Mouse (Mus musculus): ENCODE data around the gene Prss57. TPM values are rescaled to one million over a fixed set of nuclear protein-coding genes. Genes with fewer than 3 reads are reported as not detected.

Gene Prss57
- polyA plus RNA-seq, 1 experiment: 0.11 TPM

DNA sequence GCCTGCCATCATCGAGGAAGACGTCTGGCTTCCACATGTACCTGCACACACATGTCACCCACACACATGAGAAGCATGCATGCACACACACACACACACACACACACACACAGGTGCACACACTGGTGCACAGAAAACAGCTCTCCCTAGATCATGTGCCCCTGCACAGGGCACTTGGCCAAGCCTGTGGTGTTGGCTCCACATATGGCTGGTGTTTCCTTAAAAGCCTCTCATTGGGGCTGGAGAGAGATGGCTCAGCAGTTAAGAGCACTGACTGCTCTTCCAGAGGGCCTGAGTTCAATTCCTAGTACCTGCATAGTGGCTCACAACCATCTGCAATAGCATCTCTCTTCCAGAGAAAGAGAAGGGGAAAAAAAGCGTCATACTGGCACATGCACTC is 40.8 kb upstream of the Prss57 start:
- TF ChIP-seq POLR2A (IDR thresholded peaks at IDR 0.05; ENCODE audit: control insufficient read depth, low read depth, low read length) (no peak), CTCF (IDR thresholded peaks at IDR 0.05; ENCODE audit: control insufficient read depth, insufficient read depth, insufficient replicate concordance, low read depth, low read length) (no peak)
- no peaks in the 10 kb centered on the region for H3K4me1 ChIP-seq (ENCODE audit: control insufficient read depth, insufficient read depth, low read length)
- H3K27ac ChIP-seq (ENCODE audit: control insufficient read depth, insufficient read depth, low read depth, low read length): no peak overlapping the region
- no peaks in the 10 kb centered on the region for H3K27me3 ChIP-seq (ENCODE audit: control insufficient read depth, insufficient read depth, low read length)
- no peaks in the 10 kb centered on the region for H3K36me3 ChIP-seq (ENCODE audit: control insufficient read depth, insufficient read depth, low read length)
- no peak overlapping the region for H3K4me3 ChIP-seq (ENCODE audit: control insufficient read depth, low read depth, low read length)

DNA sequence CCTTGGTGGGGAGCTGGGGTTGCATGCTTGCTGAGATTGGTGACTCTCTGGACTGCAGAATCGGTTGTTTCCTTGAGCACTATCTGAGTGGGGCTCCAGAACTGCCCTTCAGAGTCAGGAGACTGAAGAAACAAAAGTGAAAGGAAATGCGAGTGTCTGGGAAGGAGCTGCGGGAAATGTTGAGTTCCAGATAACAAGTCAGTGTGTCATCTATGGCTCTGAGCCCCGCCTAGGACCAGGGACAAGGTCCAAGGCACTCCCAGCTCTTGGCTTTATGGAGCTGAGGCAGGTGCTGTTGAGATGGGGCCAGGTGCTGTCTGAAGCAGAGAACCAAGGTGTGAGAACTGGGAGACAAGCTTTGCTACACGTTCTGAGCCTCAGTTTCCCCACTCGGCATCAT is 33.7 kb upstream of the Prss57 start:
- no peaks in the 10 kb centered on the region for H3K27me3 ChIP-seq (ENCODE audit: control insufficient read depth, insufficient read depth, low read length)
- no peak overlapping the region for H3K4me3 ChIP-seq (ENCODE audit: control insufficient read depth, low read depth, low read length)
- TF ChIP-seq POLR2A (IDR thresholded peaks at IDR 0.05; ENCODE audit: control insufficient read depth, low read depth, low read length): no peak
- peaks cover 14% of the 10 kb centered on the region for H3K4me1 ChIP-seq (ENCODE audit: control insufficient read depth, insufficient read depth, low read length)
- no peaks in the 10 kb centered on the region for H3K36me3 ChIP-seq (ENCODE audit: control insufficient read depth, insufficient read depth, low read length)
- H3K27ac ChIP-seq (ENCODE audit: control insufficient read depth, insufficient read depth, low read depth, low read length): no peak overlapping the region

DNA sequence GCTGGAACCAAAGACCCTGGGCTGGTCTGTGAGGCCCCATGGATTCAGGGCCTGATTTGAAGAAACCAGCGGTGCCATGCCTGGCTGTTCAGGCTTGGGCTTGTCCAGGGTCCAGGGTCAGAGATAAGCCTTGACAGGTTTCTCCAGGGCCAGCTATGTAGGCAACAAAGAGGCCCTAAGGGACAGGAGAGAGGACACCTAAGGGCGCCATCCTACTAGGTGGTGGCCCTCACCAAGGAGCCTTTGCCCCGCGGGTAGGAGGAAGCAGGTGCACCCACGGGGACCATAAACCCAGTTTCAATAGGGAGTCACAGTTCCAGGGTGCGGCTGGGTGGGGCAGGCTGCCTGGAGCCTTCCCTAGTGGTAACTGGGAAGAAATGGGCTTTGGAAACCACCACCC is 32.2 kb upstream of the Prss57 start:
- peaks cover 17% of the 10 kb centered on the region for H3K4me1 ChIP-seq (ENCODE audit: control insufficient read depth, insufficient read depth, low read length)
- no peak overlapping the region for H3K4me3 ChIP-seq (ENCODE audit: control insufficient read depth, low read depth, low read length)
- H3K36me3 ChIP-seq (ENCODE audit: control insufficient read depth, insufficient read depth, low read length): no peaks in the 10 kb centered on the region
- no peak overlapping the region for H3K27ac ChIP-seq (ENCODE audit: control insufficient read depth, insufficient read depth, low read depth, low read length)
- no peak for TF ChIP-seq POLR2A (IDR thresholded peaks at IDR 0.05; ENCODE audit: control insufficient read depth, low read depth, low read length)
- TF ChIP-seq CTCF (IDR thresholded peaks at IDR 0.05; ENCODE audit: control insufficient read depth, insufficient read depth, insufficient replicate concordance, low read depth, low read length): no peak
- no peaks in the 10 kb centered on the region for H3K27me3 ChIP-seq (ENCODE audit: control insufficient read depth, insufficient read depth, low read length)

DNA sequence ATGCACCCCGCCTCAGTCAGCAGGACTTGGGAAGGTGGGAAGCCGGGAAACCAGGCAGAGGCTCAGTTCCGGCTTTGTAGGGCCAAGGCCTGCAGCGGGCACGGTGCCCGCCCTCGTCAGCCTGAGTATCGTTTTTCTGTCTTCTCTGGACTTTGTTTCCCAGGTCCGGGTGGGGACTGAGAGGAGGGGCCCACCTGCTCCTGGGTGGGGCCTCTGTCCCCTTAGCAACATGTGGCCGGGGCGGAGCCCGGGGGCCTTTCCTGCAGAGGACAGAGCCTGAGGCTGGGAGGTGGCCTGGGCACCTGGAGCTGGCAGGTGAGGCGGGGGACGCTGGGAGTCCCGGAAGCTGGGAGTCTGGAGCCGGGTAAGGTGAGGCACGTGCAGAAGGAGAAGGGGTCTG is 31.6 kb upstream of the Prss57 start:
- no peak overlapping the region for H3K27ac ChIP-seq (ENCODE audit: control insufficient read depth, insufficient read depth, low read depth, low read length)
- H3K27me3 ChIP-seq (ENCODE audit: control insufficient read depth, insufficient read depth, low read length): no peaks in the 10 kb centered on the region
- peaks cover 17% of the 10 kb centered on the region for H3K4me1 ChIP-seq (ENCODE audit: control insufficient read depth, insufficient read depth, low read length)
- TF ChIP-seq CTCF (IDR thresholded peaks at IDR 0.05; ENCODE audit: control insufficient read depth, insufficient read depth, insufficient replicate concordance, low read depth, low read length) (no peak), POLR2A (IDR thresholded peaks at IDR 0.05; ENCODE audit: control insufficient read depth, low read depth, low read length) (no peak)
- H3K4me3 ChIP-seq (ENCODE audit: control insufficient read depth, low read depth, low read length): peak overlapping the region; percentile 5; the same call in 1 of the 2 replicates
- H3K36me3 ChIP-seq (ENCODE audit: control insufficient read depth, insufficient read depth, low read length): no peaks in the 10 kb centered on the region

GRCm38 (mm10) chr10:79821731-79822130 is 31.0 kb upstream of the Prss57 start:
- no peak for TF ChIP-seq POLR2A (IDR thresholded peaks at IDR 0.05; ENCODE audit: control insufficient read depth, low read depth, low read length)
- no peak for TF ChIP-seq CTCF (IDR thresholded peaks at IDR 0.05; ENCODE audit: control insufficient read depth, insufficient read depth, insufficient replicate concordance, low read depth, low read length)
- H3K4me1 ChIP-seq (ENCODE audit: control insufficient read depth, insufficient read depth, low read length): peaks cover 17% of the 10 kb centered on the region
- H3K27ac ChIP-seq (ENCODE audit: control insufficient read depth, insufficient read depth, low read depth, low read length): no peak overlapping the region
- no peak overlapping the region for H3K4me3 ChIP-seq (ENCODE audit: control insufficient read depth, low read depth, low read length)
- H3K36me3 ChIP-seq (ENCODE audit: control insufficient read depth, insufficient read depth, low read length): no peaks in the 10 kb centered on the region
- H3K27me3 ChIP-seq (ENCODE audit: control insufficient read depth, insufficient read depth, low read length): no peaks in the 10 kb centered on the region

- Histone ChIP-seq H3K36me3 (ENCODE audit: control insufficient read depth, insufficient read depth, low read length) (no peaks in the 10 kb centered on the region), H3K4me3 (ENCODE audit: control insufficient read depth, low read depth, low read length) (no peak within 1 kb of the TSS), H3K4me1 (ENCODE audit: control insufficient read depth, insufficient read depth, low read length) (peaks cover 17% of the 10 kb centered on the region), H3K27me3 (ENCODE audit: control insufficient read depth, insufficient read depth, low read length) (no peaks in the 10 kb centered on the region), H3K27ac (ENCODE audit: control insufficient read depth, insufficient read depth, low read depth, low read length) (no peak within 1 kb of the TSS)
- TF ChIP-seq POLR2A (IDR thresholded peaks at IDR 0.05; ENCODE audit: control insufficient read depth, low read depth, low read length) (no peak), CTCF (IDR thresholded peaks at IDR 0.05; ENCODE audit: control insufficient read depth, insufficient read depth, insufficient replicate concordance, low read depth, low read length) (no peak)
These were observed 30.0 kb upstream of the Prss57 start, which contains the start of gene Misp for GRCm38 (mm10) chr10:79820782-79821181. Misp (plus strand) TSS chr10:79820989.

DNA sequence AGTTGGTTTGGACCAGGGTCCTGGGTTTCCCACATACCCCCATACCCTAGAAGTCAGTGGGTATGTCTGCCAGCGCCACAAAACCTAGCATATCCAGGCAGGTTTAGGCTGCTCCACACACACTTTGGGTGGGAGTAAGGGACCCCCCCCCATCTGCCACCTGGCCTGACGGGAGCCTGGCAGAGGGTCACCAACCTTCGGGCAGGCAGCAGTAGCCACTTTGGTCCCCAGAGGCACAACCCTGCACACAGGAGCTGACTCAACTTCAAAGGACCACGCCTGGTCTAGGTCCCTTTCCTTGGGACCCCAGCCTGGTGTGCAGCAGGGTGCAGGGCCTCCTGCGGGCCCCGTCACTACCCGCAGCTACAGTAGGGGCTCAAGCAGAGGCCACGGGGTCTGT is 29.5 kb upstream of the Prss57 start:
- Histone ChIP-seq H3K4me1 (ENCODE audit: control insufficient read depth, insufficient read depth, low read length) (peaks cover 17% of the 10 kb centered on the region), H3K36me3 (ENCODE audit: control insufficient read depth, insufficient read depth, low read length) (no peaks in the 10 kb centered on the region), H3K27ac (ENCODE audit: control insufficient read depth, insufficient read depth, low read depth, low read length) (no peak overlapping the region), H3K4me3 (ENCODE audit: control insufficient read depth, low read depth, low read length) (no peak overlapping the region), H3K27me3 (ENCODE audit: control insufficient read depth, insufficient read depth, low read length) (no peaks in the 10 kb centered on the region)
- no peak for TF ChIP-seq POLR2A (IDR thresholded peaks at IDR 0.05; ENCODE audit: control insufficient read depth, low read depth, low read length)
- no peak for TF ChIP-seq CTCF (IDR thresholded peaks at IDR 0.05; ENCODE audit: control insufficient read depth, insufficient read depth, insufficient replicate concordance, low read depth, low read length)

DNA sequence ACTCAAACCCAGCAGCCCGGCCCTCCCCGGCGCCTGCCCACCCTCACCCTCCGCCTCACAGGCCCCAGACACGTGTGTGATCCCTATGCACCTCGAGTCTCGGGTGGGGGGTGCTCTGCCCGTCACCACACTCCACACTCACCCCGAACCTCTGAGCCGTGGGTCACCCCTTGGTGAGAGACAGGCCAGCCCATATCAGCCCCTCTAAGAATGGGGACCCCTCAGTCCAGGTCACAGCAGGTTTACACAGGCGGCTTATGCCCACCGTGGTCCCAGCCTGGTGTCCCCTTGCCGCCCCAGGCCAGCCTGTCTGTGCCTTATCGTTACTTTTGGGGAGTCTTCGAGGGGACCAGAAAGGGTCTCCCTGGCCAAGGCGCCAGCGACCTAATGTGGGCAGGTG is 28.8 kb upstream of the Prss57 start:
- no peak for TF ChIP-seq POLR2A (IDR thresholded peaks at IDR 0.05; ENCODE audit: control insufficient read depth, low read depth, low read length)
- no peak for TF ChIP-seq CTCF (IDR thresholded peaks at IDR 0.05; ENCODE audit: control insufficient read depth, insufficient read depth, insufficient replicate concordance, low read depth, low read length)
- H3K27me3 ChIP-seq (ENCODE audit: control insufficient read depth, insufficient read depth, low read length): no peaks in the 10 kb centered on the region
- no peaks in the 10 kb centered on the region for H3K36me3 ChIP-seq (ENCODE audit: control insufficient read depth, insufficient read depth, low read length)
- peaks cover 15% of the 10 kb centered on the region for H3K4me1 ChIP-seq (ENCODE audit: control insufficient read depth, insufficient read depth, low read length)
- H3K4me3 ChIP-seq (ENCODE audit: control insufficient read depth, low read depth, low read length): no peak overlapping the region
- no peak overlapping the region for H3K27ac ChIP-seq (ENCODE audit: control insufficient read depth, insufficient read depth, low read depth, low read length)

All from testis, adult 2 months (tissue).